Mouse (Mus musculus): ENCODE data around the gene Gm12666. TPM values are rescaled to one million over a fixed set of nuclear protein-coding genes. Genes with fewer than 3 reads are reported as not detected.
"Not testable (repeated sequence)": the region's sequence is repeated elsewhere in the genome, so short reads cannot be mapped to it uniquely, and the experiment has no call there.

Gene Gm12666
- polyA plus RNA-seq (2021): 5.0 TPM

DNA sequence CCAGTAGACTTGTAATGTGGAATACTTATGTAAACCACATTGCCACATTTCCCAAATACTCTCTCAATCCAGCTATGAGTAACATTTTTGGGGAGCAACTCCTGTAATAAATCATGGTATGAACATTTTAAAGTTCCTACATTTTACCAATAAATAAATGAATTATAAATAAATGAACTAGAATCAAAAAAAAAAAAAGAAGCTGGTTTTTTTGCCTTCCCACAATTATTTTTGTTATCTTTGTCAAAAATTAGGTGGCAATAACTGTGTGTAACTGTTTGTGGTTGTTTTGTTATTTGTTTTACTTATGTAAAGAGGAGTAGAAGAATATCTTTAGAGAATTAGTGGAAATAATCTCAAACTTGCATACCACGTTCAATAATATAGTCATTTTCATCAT lies at the start of gene Gm12666:
TSS of gene Gm12666 (minus strand) at position 101 of the 400 bp plus-strand sequence.
- DNase-seq (ENCODE audit: low read depth, low spot score); ATAC-seq; POLR2A ChIA-PET; H3K27me3 ChIP-seq; CTCF ChIA-PET; in situ Hi-C loops (cut with MboI; ENCODE audit: low pct_unique_long_range_greater_than_20kb): not testable (repeated sequence)

DNA sequence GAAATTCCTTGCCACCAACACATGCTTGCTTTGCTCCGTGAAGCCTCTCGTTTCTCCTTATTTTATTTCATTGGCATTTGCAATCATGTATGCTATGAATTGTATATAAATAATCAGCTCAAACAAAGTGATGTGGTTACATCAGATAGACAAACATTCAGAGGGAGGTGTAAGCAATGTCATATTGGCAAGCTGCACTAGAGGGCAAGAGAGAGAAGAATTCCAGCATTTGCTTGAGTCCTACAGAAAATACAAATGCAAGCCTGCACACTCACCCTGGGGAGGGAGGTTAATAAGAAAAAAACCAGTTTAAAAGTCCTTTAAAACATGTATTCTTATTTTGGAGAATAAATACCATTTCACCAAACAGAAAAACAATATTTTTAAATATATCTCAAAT lies 34.8 kb upstream of the Gm12666 start:
- TF ChIP-seq CTCF (IDR thresholded peaks at IDR 0.05): no peak
- CTCF ChIA-PET: no interaction called here
- DNase-seq (ENCODE audit: low read depth, low spot score): no peak
- POLR2A ChIA-PET: no interaction called here
- in situ Hi-C loops (cut with MboI; ENCODE audit: low pct_unique_long_range_greater_than_20kb): no loop called here
- ATAC-seq: no peak
- peaks cover 6% of the 10 kb centered on the region for H3K27me3 ChIP-seq

DNA sequence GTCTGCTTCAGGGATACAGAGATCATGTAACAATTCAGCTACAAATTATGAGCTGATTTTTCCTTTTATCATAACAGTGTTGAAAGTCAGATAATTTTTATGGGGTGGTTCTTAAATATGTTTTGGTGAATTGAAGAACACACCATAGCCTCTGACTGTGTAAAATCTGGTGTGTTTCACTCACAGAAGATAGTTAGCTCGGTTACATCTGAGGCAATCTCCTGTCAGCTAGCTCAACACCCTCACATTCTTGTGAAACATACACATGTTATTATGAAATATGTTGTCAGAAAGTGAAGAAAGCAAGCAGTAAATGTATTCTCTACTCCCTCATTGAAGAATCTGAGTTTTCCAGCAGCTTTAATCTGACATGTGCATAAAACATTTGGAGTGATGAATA lies 24.7 kb upstream of the Gm12666 start:
- in situ Hi-C loops (cut with MboI; ENCODE audit: low pct_unique_long_range_greater_than_20kb): no loop called here

DNA sequence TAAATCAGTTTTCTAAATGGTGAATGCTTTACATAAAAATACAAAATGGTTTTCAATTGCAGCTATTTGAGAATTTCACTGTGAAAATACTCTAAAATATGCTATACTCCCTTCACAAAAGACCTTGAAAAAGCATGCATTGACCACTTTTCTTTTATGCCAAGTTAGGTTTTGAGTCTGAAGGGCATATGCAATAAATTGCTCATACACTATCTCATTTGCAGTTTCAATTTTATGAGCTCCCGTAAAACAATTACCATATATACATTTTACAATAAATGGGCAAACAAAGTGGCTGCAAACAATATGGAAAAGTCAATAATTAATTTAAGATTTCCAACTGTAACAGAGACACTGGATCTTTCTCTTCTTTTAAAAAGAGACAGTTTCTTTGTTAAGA lies 38.9 kb downstream of the Gm12666 start:
- DNase-seq (ENCODE audit: low read depth, low spot score): no peak
- H3K27me3 ChIP-seq: no peaks in the 10 kb centered on the region
- ChIA-PET POLR2A (no interaction called here), CTCF (no interaction called here)
- TF ChIP-seq CTCF (IDR thresholded peaks at IDR 0.05): no peak
- in situ Hi-C loops (cut with MboI; ENCODE audit: low pct_unique_long_range_greater_than_20kb): no loop called here
- no peak for ATAC-seq

More for the DNA sequence above, 24.7 kb upstream of the Gm12666 start:
- peaks cover 6% of the 10 kb centered on the region for H3K27me3 ChIP-seq
- no peak for TF ChIP-seq CTCF (IDR thresholded peaks at IDR 0.05)
- ChIA-PET CTCF (interaction anchor here (0.9 kb wide), 1 partner anchor 13 kb away, joined by 3 read pairs; no protein-coding TSS in a partner anchor), POLR2A (no interaction called here)
- DNase-seq (ENCODE audit: low read depth, low spot score): no peak
- no peak for ATAC-seq

DNA sequence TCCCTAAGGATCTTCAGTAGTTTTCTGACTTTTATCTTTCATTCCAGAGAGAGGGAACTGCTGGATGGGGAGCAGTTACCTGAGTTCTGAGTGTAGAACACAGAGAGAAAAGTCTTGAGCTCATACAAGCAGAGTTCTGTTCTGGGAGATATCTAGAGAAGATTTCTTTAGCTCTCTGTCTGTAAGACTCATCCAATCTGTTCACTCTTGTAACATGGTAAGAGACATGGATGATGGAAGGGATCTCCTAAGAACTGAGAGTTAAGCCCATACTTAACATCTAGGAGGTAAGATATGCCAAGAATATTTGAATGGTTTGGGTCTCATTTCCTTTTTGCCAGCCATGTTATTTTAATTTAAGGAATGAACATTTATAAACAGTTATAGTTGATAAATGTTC lies 44.4 kb downstream of the Gm12666 start, which contains the start of gene Izumo3:
TSS of gene Izumo3 (minus strand) at position 101 of the 400 bp plus-strand sequence.
- no peak for TF ChIP-seq CTCF (IDR thresholded peaks at IDR 0.05)
- ChIA-PET CTCF (interaction anchor here (1.2 kb wide), 1 partner anchor 16 kb away, joined by 3 read pairs; no protein-coding TSS in a partner anchor), POLR2A (no interaction called here)
- no peak for ATAC-seq
- no peaks in the 10 kb centered on the region for H3K27me3 ChIP-seq
- no peak for DNase-seq (ENCODE audit: low read depth, low spot score)
- in situ Hi-C loops (cut with MboI; ENCODE audit: low pct_unique_long_range_greater_than_20kb): no loop called here

Other genes with a start within 250 kb of the Gm12666 start
- gene Izumo3, start 44.5 kb downstream of the Gm12666 start, polyA plus RNA-seq (2021): not detected

Measured in Patski (cell line).